Mouse (Mus musculus): ENCODE measurements around the gene Muc3. TPM values are rescaled to one million over a fixed set of nuclear protein-coding genes. Genes with fewer than 3 reads are reported as not detected.
"Not testable (repeated sequence)": the region's sequence is repeated elsewhere in the genome, so short reads cannot be mapped to it uniquely, and the experiment has no call there.

The Muc3 gene
- total RNA-seq, 2 experiments from 2014 or later: not detected

GRCm38 (mm10) chr5:137161853-137162252, 12.7 kb upstream of the Muc3 start:
- no peak for DNase-seq (ENCODE audit: extremely low spot score in 1 of 2, low spot score in 2 of 2)
- intact Hi-C loops (cut with DNase I): no loop called here
- Histone ChIP-seq H3K27ac (no peak overlapping the region), H3K4me3 (no peak overlapping the region)
- no peak for TF ChIP-seq CTCF (IDR thresholded peaks at IDR 0.05)

- Histone ChIP-seq H3K4me3 (no peak overlapping the region), H3K27ac (no peak overlapping the region)
- TF ChIP-seq CTCF (IDR thresholded peaks at IDR 0.05): peak; percentile 57
- DNase-seq (ENCODE audit: extremely low spot score in 1 of 2, low spot score in 2 of 2): no peak
- intact Hi-C loops (cut with DNase I): loop anchor here (10.0 kb wide), 1 partner anchor 315 kb away; the partner anchor contains the start of gene Zan
Observed at GRCm38 (mm10) chr5:137159461-137159860, 10.3 kb upstream of the Muc3 start.

- no peak for TF ChIP-seq CTCF (IDR thresholded peaks at IDR 0.05)
- no peak for DNase-seq (ENCODE audit: extremely low spot score in 1 of 2, low spot score in 2 of 2)
- Histone ChIP-seq H3K4me3 (no peak overlapping the region), H3K27ac (no peak overlapping the region)
- intact Hi-C loops (cut with DNase I): loop anchor here (10.0 kb wide), 1 partner anchor 322 kb away; the partner anchor contains the start of gene Zan
Observed at GRCm38 (mm10) chr5:137153289-137153688, 4.2 kb upstream of the Muc3 start.

GRCm38 (mm10) chr5:137152623-137153022, 3.5 kb upstream of the Muc3 start:
- DNase-seq (ENCODE audit: extremely low spot score in 1 of 2, low spot score in 2 of 2): no peak
- TF ChIP-seq CTCF (IDR thresholded peaks at IDR 0.05): no peak
- intact Hi-C loops (cut with DNase I): loop anchor here (10.0 kb wide), 1 partner anchor 322 kb away; the partner anchor contains the start of gene Zan
- no peak overlapping the region for H3K4me3 ChIP-seq
- H3K27ac ChIP-seq: no peak overlapping the region

GRCm38 (mm10) chr5:137140836-137141235, 8.3 kb downstream of the Muc3 start:
- intact Hi-C loops (cut with DNase I): no loop called here
- no peak for DNase-seq (ENCODE audit: extremely low spot score in 1 of 2, low spot score in 2 of 2)
- no peak for TF ChIP-seq CTCF (IDR thresholded peaks at IDR 0.05)
- Histone ChIP-seq H3K4me3 (no peak overlapping the region), H3K27ac (no peak overlapping the region)

GRCm38 (mm10) chr5:137138977-137139376, 10.1 kb downstream of the Muc3 start:
- TF ChIP-seq CTCF (IDR thresholded peaks at IDR 0.05): no peak
- no peak overlapping the region for H3K4me3 ChIP-seq
- no peak for DNase-seq (ENCODE audit: extremely low spot score in 1 of 2, low spot score in 2 of 2)
- no peak overlapping the region for H3K27ac ChIP-seq
- intact Hi-C loops (cut with DNase I): no loop called here

- intact Hi-C loops (cut with DNase I): no loop called here
- H3K4me3 ChIP-seq: no peak overlapping the region
- H3K27ac ChIP-seq: no peak overlapping the region
- DNase-seq (ENCODE audit: extremely low spot score in 1 of 2, low spot score in 2 of 2): no peak
- no peak for TF ChIP-seq CTCF (IDR thresholded peaks at IDR 0.05)
Observed at GRCm38 (mm10) chr5:137134959-137135358, 14.2 kb downstream of the Muc3 start.

- Histone ChIP-seq H3K27ac (no peak overlapping the region), H3K4me3 (no peak overlapping the region)
- intact Hi-C loops (cut with DNase I): loop anchor here (1.0 kb wide), 1 partner anchor 155 kb away; no protein-coding TSS in a partner anchor
- peak in 1 of 2 experiments; percentile 61 for DNase-seq (ENCODE audit: extremely low spot score in 1 of 2, low spot score in 2 of 2)
- peak; percentile 97 for TF ChIP-seq CTCF (IDR thresholded peaks at IDR 0.05)
Observed at GRCm38 (mm10) chr5:137131490-137131889, 17.6 kb downstream of the Muc3 start.

- DNase-seq (ENCODE audit: extremely low spot score in 1 of 2, low spot score in 2 of 2): no peak
- Histone ChIP-seq H3K4me3 (no peak overlapping the region), H3K27ac (no peak overlapping the region)
- no peak for TF ChIP-seq CTCF (IDR thresholded peaks at IDR 0.05)
- intact Hi-C loops (cut with DNase I): no loop called here
Observed at GRCm38 (mm10) chr5:137129281-137129680, 19.8 kb downstream of the Muc3 start.

GRCm38 (mm10) chr5:137123516-137123915, 25.6 kb downstream of the Muc3 start:
- no peak overlapping the region for H3K27ac ChIP-seq
- DNase-seq (ENCODE audit: extremely low spot score in 1 of 2, low spot score in 2 of 2): no peak
- TF ChIP-seq CTCF (IDR thresholded peaks at IDR 0.05): no peak
- no peak overlapping the region for H3K4me3 ChIP-seq
- intact Hi-C loops (cut with DNase I): loop anchor here (2.0 kb wide), 1 partner anchor 163 kb away; the partner anchor contains the start of gene Ache

- peak; percentile 83 for TF ChIP-seq CTCF (IDR thresholded peaks at IDR 0.05)
- Histone ChIP-seq H3K4me3 (no peak overlapping the region), H3K27ac (no peak overlapping the region)
- DNase-seq (ENCODE audit: extremely low spot score in 1 of 2, low spot score in 2 of 2): peak; percentile 57 to 59
- intact Hi-C loops (cut with DNase I): loop anchor here (2.0 kb wide), 1 partner anchor 164 kb away; the partner anchor contains the start of gene Ache
Observed at GRCm38 (mm10) chr5:137122686-137123193, 26.4 kb downstream of the Muc3 start.

- TF ChIP-seq CTCF (IDR thresholded peaks at IDR 0.05): no peak
- no peak overlapping the region for H3K4me3 ChIP-seq
- DNase-seq (ENCODE audit: extremely low spot score in 1 of 2, low spot score in 2 of 2): no peak
- intact Hi-C loops (cut with DNase I): no loop called here
- no peak overlapping the region for H3K27ac ChIP-seq
Observed at GRCm38 (mm10) chr5:137121280-137121679, 27.8 kb downstream of the Muc3 start.

GRCm38 (mm10) chr5:137118878-137119277, 30.2 kb downstream of the Muc3 start:
- intact Hi-C loops (cut with DNase I): no loop called here

GRCm38 (mm10) chr5:137117994-137118393, 31.1 kb downstream of the Muc3 start:
- DNase-seq (ENCODE audit: extremely low spot score in 1 of 2, low spot score in 2 of 2); H3K4me3 ChIP-seq; intact Hi-C loops (cut with DNase I); H3K27ac ChIP-seq: not testable (repeated sequence)

More at GRCm38 (mm10) chr5:137118878-137119277, 30.2 kb downstream of the Muc3 start:
- no peak overlapping the region for H3K4me3 ChIP-seq
- DNase-seq (ENCODE audit: extremely low spot score in 1 of 2, low spot score in 2 of 2): no peak
- no peak overlapping the region for H3K27ac ChIP-seq
- no peak for TF ChIP-seq CTCF (IDR thresholded peaks at IDR 0.05)
